Mouse (Mus musculus) right cerebral cortex, postnatal 25 days (tissue): ENCODE data around the gene Cux1.

ENCODE experiments used
- DNase-seq: peaks from one replicate; pipeline ENCODE4 v3.0.0; 2022

Cux1 gene

DNA sequence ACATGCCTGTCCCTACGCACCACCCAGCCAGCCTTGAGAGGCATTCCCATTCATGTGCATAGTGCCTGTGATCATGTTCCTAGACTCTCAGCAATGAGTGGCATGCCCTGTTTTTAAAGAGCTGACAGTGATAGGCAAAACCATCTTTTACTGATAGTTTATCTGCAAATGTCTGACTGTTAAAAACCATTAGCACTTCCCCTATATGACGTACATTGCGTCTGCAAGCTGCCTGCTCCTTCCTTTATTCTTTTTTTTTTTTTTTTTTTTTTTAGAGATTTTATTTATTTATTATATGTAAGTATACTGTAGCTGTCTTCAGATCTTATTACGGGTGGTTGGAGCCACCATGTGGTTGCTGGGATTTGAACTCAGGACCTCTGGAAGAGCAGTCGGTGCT lies 205.3 kb downstream of the Cux1 start:
- no peak for DNase-seq

DNA sequence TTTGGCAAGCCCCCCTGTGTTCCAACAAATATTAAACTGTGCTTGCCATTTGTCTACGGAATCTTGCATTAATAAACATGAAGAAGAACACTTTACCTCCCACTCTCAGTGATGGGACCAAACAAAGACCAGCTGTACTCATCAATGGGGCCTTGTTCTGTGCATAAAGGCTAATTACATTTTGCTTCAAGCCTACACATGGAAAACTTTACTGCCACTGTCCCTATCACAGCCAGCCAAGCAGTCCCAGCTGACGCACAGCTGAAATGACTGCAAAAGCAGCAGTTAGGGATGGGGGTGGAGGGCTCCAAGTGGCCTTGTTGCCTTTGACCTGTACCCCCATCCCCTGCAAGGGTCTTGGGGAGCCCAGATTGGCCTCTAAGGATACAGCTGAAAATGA lies 210.1 kb downstream of the Cux1 start:
- DNase-seq: no peak

DNA sequence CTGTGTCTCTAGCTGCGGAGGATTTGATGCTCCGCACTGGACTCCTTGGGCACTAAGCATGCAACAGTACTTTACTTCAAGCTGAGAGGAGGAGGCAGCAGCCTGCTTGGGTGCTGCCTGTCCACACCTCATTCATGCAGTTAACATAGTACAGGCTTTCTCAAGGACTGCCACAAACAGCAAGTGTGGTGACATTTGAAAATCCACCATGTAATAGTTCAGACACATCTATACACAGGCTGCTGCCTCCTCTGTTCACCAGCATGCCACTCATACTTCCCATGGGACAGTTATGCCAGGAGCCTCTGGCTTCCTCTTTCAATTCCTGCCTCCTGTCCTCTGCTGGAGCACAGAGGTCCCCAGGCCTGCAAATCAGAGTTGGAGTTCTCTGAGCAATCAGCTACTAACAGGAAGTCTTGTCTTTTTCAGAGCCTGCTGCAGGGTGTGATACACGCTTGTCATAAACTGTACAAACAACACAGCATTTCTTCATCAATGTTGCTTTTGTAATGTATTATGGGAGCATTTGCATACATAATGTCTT lies 211.6 kb downstream of the Cux1 start:
- DNase-seq: no peak

DNA sequence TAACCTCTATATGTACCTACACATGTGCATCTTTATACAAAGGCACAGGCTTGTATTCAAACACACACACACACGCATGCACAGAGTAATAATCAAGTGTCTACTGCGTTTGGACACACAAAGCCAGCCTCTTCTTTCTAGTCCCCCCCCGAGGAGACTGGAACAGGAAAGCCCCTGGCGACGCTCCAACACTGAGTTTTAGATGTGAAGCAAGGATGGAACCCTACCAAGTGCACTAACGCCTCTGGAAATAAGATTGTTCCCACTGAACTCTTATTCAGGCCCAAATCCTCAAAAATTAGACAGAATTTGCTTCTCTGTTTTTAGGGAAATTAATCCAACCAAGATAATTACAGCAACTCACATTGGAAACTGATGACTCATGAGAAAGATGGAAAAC lies 212.6 kb downstream of the Cux1 start:
- no peak for DNase-seq

DNA sequence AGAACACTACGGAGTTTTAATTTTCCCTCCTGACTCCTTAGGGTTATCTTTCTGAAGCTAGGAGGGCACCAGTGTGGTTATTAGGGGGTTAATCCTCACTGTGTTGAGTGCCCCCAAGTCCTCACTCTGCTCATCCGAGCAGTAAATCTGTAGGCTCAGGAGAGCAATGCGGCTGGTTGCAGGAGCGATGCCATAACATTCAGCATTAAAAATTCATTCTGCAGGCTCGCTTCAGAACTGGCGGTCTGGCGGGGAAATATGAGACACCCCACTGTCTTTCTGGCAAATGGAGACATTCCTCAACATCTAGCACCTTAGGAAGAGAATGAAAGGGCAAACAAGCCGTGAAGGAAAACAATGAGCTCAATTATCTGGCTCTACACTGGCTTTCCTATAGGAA lies 214.2 kb downstream of the Cux1 start:
- DNase-seq: no peak

DNA sequence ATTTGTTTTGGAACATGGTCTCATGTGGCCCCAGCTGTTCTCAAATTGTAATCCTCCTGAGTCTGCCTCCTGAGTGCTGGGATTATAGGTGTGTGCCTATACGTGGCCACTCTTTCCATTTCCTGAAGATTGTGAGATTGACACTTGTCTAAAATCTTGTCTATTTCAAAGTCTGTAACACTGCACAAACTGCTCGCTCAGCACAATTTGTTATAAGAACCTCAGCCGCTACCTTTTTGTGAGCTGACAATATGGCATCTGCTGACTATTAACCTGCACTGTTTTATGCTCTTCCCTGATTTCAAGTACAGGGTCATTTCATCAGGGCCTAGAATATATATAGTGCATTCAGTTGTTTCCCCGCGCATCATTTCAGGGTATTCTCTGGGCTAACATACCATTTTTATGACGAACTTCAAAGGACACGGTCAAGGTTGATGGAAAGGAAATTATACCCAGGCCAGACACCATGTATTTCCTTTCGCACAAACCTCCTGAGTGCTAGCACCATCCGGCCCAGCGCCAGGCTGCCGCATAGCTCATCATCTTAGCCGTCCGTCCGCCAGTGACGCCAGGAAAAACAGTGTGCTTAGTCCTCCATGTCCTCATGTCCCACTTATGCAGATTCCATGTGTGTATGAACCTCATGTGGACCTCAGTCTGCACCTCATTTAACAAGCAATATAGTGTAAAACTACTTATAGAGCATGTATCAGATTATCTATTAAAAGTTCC lies 224.0 kb downstream of the Cux1 start:
- DNase-seq: no peak

DNA sequence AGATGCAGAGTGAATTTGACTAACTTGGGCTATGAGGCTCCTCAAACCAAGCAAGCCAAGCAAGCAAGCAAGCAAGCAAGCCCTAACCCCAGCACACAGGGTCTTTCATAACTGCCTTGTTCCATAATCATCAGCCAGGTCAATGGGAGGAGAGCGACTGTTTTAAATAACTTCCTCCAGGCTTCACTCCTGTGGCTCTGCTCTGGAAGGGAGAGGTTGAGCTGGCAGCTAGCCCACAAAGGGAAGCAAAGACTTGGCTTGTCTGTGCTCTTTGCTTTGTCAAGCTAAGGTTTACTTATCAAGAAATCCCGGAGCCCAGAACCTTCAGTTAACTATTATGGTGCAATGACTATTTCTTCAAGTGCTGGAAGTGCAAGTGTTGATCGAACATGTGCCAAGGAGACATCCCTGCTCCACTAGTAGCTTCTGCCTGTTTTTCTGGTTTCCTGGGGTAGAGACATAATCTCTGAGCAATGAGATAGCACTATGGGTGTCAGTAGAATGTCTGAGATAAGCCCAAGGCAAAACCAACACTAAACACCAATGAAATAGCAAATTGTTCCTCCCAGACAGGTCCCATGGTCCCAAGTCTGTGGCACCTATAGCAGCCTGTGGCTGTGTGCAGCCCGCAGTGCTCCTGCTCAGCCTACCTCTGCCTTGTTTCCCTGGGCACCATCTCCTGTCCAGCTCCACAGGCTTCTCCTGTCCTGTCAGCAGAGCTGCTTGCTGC lies 230.3 kb downstream of the Cux1 start:
- no peak for DNase-seq

DNA sequence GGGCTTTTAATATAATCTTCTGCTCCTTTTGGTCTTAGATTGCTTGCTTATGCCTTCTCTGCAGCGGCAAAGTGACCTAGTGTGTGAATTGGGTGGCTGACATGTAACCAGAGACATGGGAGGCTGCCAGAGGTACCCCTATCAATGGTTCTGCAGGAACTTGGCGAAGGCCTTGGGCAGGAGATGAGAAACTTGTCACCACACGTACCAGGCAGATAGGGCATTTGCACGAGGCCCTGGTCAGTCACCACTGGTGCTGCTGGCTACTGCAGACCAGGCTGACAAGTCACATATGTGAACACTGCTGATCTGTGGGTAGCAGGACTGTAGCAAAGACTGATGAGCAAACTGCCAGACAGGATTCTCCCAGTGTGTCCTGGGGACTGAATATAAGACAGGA lies 231.6 kb downstream of the Cux1 start:
- no peak for DNase-seq

DNA sequence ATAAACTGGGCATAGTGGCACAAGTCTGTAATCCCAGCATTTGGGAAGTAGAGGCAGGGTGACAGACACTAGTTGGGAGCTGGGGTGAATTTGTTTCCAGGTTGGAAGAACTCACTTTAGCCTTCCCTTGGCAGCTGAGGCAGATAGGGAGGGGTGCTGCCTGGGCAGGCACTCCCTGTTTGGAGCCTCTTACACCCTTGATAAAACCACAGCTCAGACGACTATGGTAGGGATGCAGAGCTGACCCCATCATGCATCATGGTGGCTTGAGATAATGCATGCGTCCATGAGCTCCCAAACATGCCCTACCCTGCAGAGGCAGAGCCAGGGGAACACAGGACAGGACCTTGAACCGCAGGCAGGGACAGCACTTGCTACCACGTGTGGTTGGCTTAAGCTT lies 232.5 kb downstream of the Cux1 start:
- DNase-seq: no peak

DNA sequence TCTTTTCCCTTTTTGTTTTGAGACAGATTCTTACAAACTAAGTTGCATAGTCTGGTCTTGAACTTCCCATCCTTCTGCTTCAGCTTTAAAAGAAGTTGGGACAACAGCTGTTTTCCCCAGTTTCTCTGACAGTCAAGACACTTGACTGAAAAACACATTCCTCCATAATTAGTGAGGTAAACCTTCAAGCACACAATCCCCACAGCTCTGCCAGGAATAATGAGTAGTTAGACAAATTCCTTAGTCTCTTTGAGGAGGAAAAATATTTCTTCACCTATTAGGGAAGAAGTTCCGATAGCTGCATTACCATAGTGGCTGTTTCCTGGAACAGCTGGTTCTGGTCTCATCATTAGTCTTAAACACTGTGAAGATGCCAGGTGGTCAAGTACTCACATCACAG lies 233.2 kb downstream of the Cux1 start:
- no peak for DNase-seq

DNA sequence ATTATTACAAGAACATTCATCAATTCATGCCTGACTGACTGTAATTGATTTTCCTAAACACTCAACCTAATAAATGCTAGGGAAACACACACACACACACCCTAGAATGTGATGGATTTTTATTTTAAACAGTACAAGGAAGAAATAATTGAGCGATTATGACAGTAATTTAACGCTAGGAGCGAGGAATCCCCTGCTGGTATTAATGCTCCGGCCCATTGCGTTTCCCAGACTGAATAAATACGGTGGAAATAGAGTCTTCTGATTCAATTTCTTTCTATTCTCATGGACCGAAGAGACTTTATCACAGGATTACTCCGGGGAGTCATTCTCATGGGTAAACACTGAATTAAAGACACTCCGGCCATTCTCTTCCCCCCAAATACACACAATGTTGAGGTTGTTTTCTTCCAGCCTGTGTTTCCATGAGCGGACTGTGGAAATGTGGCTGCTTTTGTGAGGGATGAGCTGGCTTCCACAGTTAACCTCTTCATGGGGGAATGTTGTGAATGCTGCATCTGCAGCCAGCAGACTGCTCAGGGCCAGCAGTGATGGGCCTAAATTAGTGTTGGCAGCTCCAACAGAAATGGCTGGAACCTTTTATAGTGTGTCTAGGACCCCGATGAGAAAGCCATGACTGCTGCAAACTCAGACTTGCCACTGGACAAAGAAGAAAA lies 234.4 kb downstream of the Cux1 start:
- DNase-seq: no peak

DNA sequence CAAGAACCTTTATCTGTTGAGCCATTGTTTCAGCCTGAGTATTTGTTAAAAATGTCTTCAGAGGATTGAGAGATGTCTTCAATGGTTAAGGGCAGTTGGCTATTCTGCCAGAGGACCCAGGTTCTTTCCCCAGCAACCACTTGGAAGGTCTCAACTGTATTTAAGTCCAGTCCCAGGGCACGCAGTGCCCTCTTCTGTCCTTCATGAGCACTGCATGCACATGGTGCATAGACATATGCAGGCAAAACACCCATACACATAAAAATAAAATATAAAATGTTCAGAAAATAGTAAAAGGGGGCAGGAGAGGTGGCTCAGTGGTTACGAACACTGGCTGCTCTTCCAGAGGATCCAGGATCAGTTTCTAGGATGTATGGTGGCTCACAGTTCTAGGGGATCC lies 239.6 kb downstream of the Cux1 start:
- DNase-seq: no peak

DNA sequence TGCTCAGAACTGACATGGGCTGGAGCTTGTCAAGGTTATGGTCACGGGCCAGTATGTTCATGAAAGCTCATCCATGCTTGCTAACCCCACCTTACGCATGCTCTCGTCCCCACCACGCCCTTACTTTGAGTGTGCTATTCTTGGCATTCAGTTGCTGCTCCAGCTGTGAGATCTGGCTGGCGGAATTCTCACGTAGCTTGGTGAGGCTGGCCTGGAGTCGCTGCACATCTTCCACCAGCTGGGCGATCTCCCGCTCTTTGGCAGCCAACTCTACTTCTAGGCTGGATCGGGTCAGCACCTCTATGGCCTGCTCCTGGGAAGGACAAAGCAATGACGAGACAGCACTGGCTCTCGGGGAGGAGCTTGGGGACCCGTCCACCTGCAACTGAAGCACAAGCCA lies 240.7 kb downstream of the Cux1 start:
- DNase-seq: no peak

DNA sequence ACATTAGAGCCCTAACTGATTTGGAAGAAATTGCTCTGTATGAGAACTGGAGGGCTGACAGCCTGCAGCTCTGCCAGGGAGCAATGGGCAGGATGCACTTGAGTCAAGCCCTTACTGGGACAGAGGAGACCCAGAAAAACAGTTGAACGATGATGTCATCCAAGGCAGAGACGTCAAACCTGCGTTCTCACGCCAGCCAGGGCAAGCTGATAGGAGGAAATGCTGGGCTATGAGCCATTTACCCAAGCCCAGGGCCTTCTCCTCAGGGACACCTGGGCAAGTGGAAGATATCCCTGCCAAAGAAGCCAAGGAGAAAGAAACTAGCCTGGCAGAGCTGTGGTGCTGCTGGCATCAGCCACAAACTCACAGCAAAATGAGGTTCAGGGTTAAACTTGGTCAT lies 242.8 kb downstream of the Cux1 start:
- DNase-seq: no peak

DNA sequence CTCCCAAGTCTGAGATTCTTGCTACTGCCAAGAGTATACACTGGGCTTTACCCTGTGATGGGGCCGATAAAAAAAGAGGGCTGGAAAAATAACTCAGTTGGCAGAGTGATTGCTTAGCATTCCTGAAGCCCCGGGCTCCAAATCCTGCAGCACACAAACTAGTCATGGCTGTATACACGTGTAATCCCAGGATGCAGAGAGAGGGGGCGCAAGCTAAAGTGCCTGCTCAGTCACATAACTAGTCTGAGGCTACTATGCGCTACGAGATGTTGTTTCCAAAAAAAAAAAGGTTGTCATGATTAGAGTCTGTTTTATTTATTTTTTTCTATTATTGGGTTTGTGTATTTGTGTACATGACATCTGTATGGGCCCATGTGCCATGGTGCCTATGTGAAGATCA lies 245.9 kb downstream of the Cux1 start:
- DNase-seq: no peak

DNA sequence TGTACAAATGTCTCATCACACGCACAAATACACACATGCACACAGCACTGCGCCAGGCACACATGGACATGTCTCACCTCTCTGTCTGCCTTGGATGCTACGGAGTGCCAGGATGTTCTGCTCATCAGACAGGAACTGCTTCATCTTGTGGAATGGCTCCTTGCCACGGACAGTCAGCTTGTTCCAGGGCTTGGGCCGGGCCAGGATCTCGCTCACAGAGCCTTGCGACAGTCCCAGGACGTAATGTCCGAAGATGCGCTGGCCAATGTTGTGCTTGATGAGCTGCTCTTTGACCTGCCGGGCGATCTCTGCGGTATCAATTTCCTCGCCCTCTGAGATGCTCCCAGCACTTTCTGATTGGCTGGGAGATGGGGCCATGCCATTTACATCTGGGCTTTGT lies 254.7 kb downstream of the Cux1 start:
- no peak for DNase-seq

DNA sequence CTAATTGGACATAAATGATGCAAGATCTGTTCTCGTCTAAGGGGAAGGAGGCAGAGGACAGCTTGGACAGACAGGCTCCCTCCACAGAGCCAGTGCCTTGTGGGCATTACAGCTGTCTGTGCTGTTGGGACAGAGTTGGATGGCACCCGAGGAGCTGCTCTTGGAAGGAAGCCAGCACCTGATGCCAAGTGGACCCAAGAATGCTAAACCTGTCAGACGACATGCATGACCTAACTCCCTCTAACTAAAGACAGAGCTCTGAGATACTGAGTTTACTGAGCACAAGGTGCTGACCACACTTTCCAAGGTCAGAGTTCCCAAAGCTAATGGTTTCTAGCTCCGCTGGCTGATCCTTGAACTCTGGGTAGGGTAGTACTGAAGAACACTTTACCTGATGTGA lies 255.1 kb downstream of the Cux1 start:
- DNase-seq: no peak

DNA sequence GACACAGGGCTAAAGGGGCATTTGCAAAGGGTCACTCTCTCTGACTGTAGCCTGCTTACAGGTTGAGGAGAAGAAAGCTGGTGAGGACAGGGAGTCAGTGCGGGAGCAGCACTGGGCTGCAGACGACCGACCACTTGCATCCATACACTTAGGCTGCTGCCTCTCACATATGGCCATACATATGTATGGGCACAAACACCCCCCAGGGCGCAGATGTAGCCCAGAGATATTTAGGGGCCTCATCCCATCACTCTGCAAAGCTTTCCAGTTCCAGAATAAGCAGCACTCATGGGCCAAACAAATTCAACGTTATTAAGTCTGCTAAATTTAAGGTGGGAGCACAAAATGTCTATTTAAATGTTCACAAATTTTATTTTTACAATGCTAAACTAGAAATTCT lies 261.0 kb downstream of the Cux1 start:
- peak; percentile 31 for DNase-seq

DNA sequence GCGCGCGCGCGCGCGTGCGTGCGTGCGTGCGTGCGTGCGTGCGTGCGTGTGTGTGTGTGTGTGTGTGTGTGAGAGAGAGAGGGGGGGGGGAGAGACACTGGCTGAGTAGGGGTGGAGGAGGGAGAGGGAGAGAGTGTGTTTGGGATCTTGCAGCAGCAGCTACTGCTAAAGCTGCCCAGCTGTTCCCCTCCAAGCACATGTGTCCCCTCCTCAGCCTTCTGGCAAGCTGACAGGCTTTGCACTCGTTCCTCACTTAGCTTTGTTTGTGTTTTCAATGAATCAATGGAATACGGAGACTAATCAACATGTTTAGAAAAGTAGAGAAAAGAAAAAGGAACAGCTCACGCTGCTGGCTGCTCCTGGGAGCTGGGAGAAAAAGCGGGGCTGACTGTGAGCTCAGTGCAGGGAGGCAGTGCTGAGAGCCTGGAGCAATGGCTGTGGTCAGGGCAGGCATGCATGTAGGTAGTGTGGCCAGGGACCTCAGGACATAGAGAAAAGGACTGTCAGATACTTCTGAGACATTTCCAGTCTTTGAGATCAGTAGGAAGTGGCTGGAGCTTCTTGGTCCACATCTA lies 263.8 kb downstream of the Cux1 start:
- no peak for DNase-seq

DNA sequence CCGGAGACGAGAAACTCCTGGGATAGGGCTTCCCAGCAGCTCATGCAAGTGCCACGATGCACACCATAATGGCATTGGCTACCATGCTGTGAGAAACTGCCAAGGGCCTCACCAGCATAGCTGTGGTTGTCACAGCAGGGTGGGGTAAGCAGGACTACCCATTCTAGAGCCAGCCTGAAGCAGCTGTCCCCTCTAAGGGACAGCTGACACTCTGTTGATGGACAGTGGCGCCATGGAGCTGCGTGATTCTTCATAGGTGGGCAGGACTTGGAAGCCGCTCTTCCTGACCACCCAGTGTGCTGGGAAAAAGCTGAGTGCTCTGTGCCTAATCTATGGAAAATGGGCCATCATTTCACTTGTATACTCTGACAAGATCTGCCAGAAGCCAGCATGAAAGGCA lies 266.4 kb downstream of the Cux1 start:
- DNase-seq: no peak

DNA sequence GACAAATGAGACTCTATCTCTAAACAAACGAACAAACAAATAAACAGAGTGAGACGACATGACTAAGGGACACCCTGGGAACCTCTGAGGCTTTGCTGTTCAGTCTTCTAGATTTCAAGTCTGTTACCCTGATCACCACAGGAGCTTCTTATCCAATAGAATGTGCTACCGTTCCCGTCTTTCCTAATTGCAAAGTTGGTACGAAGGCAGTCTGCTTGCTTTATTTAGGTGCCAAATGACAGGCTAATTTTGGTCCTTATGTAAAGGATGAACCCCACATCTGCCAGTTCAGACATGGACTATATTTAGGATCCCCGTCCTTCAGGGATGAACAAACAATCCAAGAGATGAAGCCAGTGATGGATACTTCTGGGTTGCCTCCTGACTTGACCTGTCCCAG lies 269.6 kb downstream of the Cux1 start:
- no peak for DNase-seq

DNA sequence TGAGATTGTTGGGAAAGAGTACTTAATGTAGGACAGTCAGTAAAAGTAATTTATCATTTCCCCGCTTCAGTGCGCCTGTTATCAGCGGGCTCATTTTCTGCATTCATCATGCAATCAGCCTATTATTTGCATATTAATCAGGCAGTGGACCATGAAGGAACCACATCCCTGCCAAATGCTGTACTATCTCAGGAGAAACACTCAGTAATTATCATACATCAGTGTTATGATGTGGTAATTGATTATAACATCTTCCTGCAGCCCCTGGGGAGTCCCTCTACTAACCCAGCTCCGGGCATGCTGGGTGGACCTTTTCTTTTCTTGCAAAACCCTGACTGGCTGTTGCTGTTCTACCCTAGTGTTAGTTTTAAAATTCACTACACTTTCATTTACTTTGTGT lies 270.4 kb downstream of the Cux1 start:
- DNase-seq: no peak

DNA sequence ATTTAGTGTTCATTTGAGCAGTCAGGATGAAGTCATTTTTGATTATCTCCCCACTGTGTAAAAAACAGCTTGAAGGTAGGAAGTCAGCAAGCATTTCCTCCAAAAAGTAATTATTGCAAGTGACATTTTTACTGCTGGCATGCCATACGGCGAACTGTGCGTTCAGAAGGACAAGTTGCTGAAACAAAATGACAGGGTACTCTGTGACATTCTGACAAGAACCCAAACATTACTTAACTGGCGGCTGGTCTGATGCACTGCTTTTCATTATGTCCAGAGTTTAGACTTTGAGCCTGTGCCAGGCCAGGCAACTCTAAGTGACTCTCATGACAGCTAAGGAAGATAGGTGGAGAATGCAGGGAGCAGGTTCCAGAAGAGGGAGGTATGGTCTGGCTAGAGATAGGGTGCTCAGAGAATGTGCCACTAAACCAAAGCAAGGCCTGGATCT lies 274.3 kb downstream of the Cux1 start:
- DNase-seq: no peak

DNA sequence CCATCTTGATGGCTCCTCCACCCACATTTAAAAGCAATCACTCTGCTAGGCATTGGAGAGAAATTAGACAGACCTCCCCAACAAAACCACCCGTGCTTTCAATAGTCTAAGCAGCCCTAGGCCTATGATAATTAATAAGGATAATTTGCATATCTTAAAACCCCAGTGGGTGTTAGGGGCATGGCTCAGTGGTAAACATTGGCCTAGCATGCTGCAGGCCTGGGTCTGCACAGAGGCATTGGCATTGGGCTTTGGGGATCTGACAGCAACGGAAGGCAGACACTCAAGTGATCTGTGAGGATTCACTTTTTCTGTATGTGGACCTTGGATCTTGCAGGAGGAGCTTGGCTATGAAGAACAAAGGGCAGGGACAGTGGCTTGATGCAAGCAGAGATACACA lies 274.9 kb downstream of the Cux1 start:
- DNase-seq: no peak
